ENCODE assay signal across 20 mouse cellular contexts in the genomic region with DNA sequence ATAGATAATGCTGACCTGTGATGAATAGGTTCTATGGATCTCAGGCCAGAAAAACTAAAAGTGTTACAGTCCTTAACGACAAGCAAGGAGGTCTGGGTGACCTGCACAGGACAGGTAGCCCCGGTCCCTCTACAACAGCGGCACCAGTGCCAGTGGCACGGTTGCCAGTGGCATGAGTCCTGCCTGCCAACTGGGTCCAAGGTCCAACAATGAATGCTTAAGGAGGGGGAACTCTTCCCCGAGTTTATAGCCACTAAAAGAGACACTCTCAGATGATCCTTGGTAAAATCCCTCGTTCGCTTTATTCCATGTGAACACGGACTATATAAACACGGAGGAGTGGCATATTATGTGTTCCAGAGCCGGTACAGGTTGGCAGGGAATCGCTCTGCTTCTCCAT. TPM values are rescaled to one million over a fixed set of nuclear protein-coding genes. Genes with fewer than 3 reads are reported as not detected.
"Had no signal": no experiment of that assay in that cellular context is flagged by ENCODE, and none has a peak within 500 bp of the region (broad histone marks: within the 10 kb centered on the region; RNA-seq: fewer than 3 reads in every experiment).

No protein-coding gene starts in this region.

- H3K4me3 ChIP-seq: midbrain, embryonic 10.5 days; midbrain, embryonic 12.5 days; myocyte; neural tube, embryonic 13.5 days; neural tube, embryonic 15.5 days had no signal

- H3K9me3 ChIP-seq: midbrain, embryonic 10.5 days; midbrain, embryonic 12.5 days; neural tube, embryonic 13.5 days; neural tube, embryonic 15.5 days had no signal

- H3K36me3 ChIP-seq: midbrain, embryonic 10.5 days; midbrain, embryonic 12.5 days; neural tube, embryonic 13.5 days; neural tube, embryonic 15.5 days had no signal

- DNase-seq: lung, embryonic 14.5 days; lung, postnatal 10 days; lung, postnatal 4 days; midbrain, embryonic 14.5 days; retina, postnatal 1 day; right cerebral cortex, adult 18-20 months; right cerebral cortex, postnatal 25 days; right cerebral cortex, postnatal 4 days; spleen, adult 18-20 months; thymus, adult 18-20 months; thymus, postnatal 14 days; thymus, postnatal 36 days had no signal

- H3K27ac ChIP-seq: midbrain, embryonic 10.5 days; midbrain, embryonic 12.5 days; neural tube, embryonic 13.5 days; neural tube, embryonic 15.5 days had no signal

- ATAC-seq: midbrain, embryonic 16.5 days had no signal

- H3K27me3 ChIP-seq: midbrain, embryonic 12.5 days; neural tube, embryonic 13.5 days; neural tube, embryonic 15.5 days had no signal

- H3K4me1 ChIP-seq: midbrain, embryonic 10.5 days; midbrain, embryonic 12.5 days; neural tube, embryonic 13.5 days; neural tube, embryonic 15.5 days had no signal

- H3K9ac ChIP-seq: lung, embryonic 14.5 days; midbrain, embryonic 12.5 days; neural tube, embryonic 13.5 days; neural tube, embryonic 15.5 days had no signal

- H3K4me2 ChIP-seq: lung, embryonic 14.5 days; midbrain, embryonic 12.5 days; neural tube, embryonic 13.5 days; neural tube, embryonic 15.5 days had no signal

RNA-seq across cellular contexts. Expression of a gene that starts 47.8 kb away (rescaled TPM):
- total RNA-seq: megakaryocyte-erythroid progenitor cell, adult 5-6 weeks had no signal
- polyA plus RNA-seq: small intestine, adult 2 months had no signal
